Mouse (Mus musculus) stomach, embryonic 14.5 days (tissue): ENCODE data around the gene Sh2d4b. TPM values are rescaled to one million over a fixed set of nuclear protein-coding genes. Genes with fewer than 3 reads are reported as not detected.

ENCODE experiments used
- ATAC-seq: fragments of 200-750 bp; cut with Nextera tagmentation; 2 replicates; pipeline ENCODE4 v1.8.0; 2017; ENCODE audit warnings: low read depth, moderate TSS enrichment; ENCODE audit not compliant: insufficient number of reproducible peaks, insufficient read depth, low FRiP score
- H3K27ac ChIP-seq: fragments of 300-500 bp; sonication (generic); 2 replicates; pipeline ENCODE4 v1.5.1; 2014; ENCODE audit warnings: mild to moderate bottlenecking, low read length, moderate library complexity, mixed read lengths
- H3K27me3 ChIP-seq: fragments of 300-500 bp; sonication (generic); 2 replicates; pipeline ENCODE4 v1.6.1; 2014; ENCODE audit warnings: low read length, control low read depth, mixed read lengths; ENCODE audit not compliant: control insufficient read depth, insufficient read depth
- H3K36me3 ChIP-seq: fragments of 300-500 bp; sonication (generic); 2 replicates; pipeline ENCODE4 v1.6.1; 2014; ENCODE audit warnings: mild to moderate bottlenecking, control low read depth, low read length, moderate library complexity, mixed read lengths; ENCODE audit not compliant: control insufficient read depth, insufficient read depth
- H3K4me1 ChIP-seq: fragments of 300-500 bp; sonication (generic); 2 replicates; pipeline ENCODE4 v1.6.1; 2014; ENCODE audit warnings: low read length, control low read depth, mixed read lengths; ENCODE audit not compliant: control insufficient read depth, insufficient read depth
- H3K4me2 ChIP-seq: fragments of 300-500 bp; sonication (generic); replicated peaks from 2 replicates; pipeline ENCODE4 v1.6.1; 2014; ENCODE audit warnings: low read depth, low read length, control low read depth
- H3K4me3 ChIP-seq: fragments of 300-500 bp; sonication (generic); 2 replicates; pipeline ENCODE4 v1.5.1; 2014; ENCODE audit warnings: low read depth, low read length, control low read depth
- H3K9ac ChIP-seq: fragments of 300-500 bp; sonication (generic); replicated peaks from 2 replicates; pipeline ENCODE4 v1.6.1; 2014; ENCODE audit warnings: low read depth, mild to moderate bottlenecking, control low read depth, low read length, moderate library complexity, mixed read lengths
- H3K9me3 ChIP-seq: fragments of 300-500 bp; sonication (generic); 2 replicates; pipeline ENCODE4 v1.6.1; 2016; ENCODE audit warnings: low read depth, low read length, control low read depth; ENCODE audit not compliant: control insufficient read depth
- WGBS: fragments of 180-500 bp; shearing (Covaris S2); extraction: QIAGEN DNeasy Blood & Tissue Kit; methylation state at CpG from one replicate; pipeline ENCODE4 v1.1.7; 2014; 5-methylcytosine and 5-hydroxymethylcytosine counted together
- polyA plus RNA-seq: library from polyadenylated mRNA; unstranded; fragments of >200 nt; fragmentation: Nextera tagmentation; extraction: Ambion mirVana; gene quantifications from 2 replicates; pipeline ENCODE4 v1.2.1, GENCODE M21; 2014

Sh2d4b gene
- polyA plus RNA-seq, 1 experiment from 2014 or later, result 0.56 TPM

GRCm38 (mm10) chr14:40931115-40931829 lies 38.2 kb upstream of the Sh2d4b start:
- Histone ChIP-seq H3K27me3 (no peaks in the 10 kb centered on the region), H3K36me3 (no peaks in the 10 kb centered on the region; the same call in 1 of the 2 replicates), H3K4me3 (no peak overlapping the region), H3K9ac (no peak overlapping the region), H3K9me3 (no peaks in the 10 kb centered on the region), H3K27ac (peak overlapping the region; percentile 55; the same call in 1 of the 2 replicates), H3K4me2 (no peak overlapping the region), H3K4me1 (peaks cover 14% of the 10 kb centered on the region)
- ATAC-seq, result no peak
- 58% methylated on average over 3 of the region's 3 CpGs for WGBS

GRCm38 (mm10) chr14:40929943-40930342 lies 36.9 kb upstream of the Sh2d4b start:
- Histone ChIP-seq H3K4me3 (no peak overlapping the region), H3K9me3 (no peaks in the 10 kb centered on the region), H3K9ac (no peak overlapping the region), H3K4me1 (peaks cover 14% of the 10 kb centered on the region), H3K36me3 (no peaks in the 10 kb centered on the region; the same call in 1 of the 2 replicates), H3K27me3 (no peaks in the 10 kb centered on the region), H3K4me2 (no peak overlapping the region), H3K27ac (no peak overlapping the region)
- no peak for ATAC-seq
- 79% methylated on average over 2 of the region's 2 CpGs for WGBS

GRCm38 (mm10) chr14:40928897-40929296 lies 35.8 kb upstream of the Sh2d4b start:
- Histone ChIP-seq H3K9ac (no peak overlapping the region), H3K9me3 (no peaks in the 10 kb centered on the region), H3K36me3 (no peaks in the 10 kb centered on the region; the same call in 1 of the 2 replicates), H3K4me1 (peaks cover 20% of the 10 kb centered on the region), H3K27ac (no peak overlapping the region), H3K27me3 (no peaks in the 10 kb centered on the region), H3K4me2 (no peak overlapping the region), H3K4me3 (no peak overlapping the region)
- ATAC-seq, result no peak
- 86% methylated on average over 5 of the region's 5 CpGs for WGBS

- no peak overlapping the region for H3K4me3 ChIP-seq
- H3K4me1 ChIP-seq, result peaks cover 20% of the 10 kb centered on the region
- H3K36me3 ChIP-seq, result no peaks in the 10 kb centered on the region
- peak; percentile 84 for ATAC-seq
- H3K27ac ChIP-seq, result peak overlapping the region; percentile 4; the same call in 1 of the 2 replicates
- no peaks in the 10 kb centered on the region for H3K27me3 ChIP-seq
- no peaks in the 10 kb centered on the region for H3K9me3 ChIP-seq
- 51% methylated on average over 2 of the region's 2 CpGs for WGBS
- H3K4me2 ChIP-seq, result no peak overlapping the region
- H3K9ac ChIP-seq, result no peak overlapping the region
These were observed 34.0 kb upstream of the Sh2d4b start for GRCm38 (mm10) chr14:40927041-40927440.

GRCm38 (mm10) chr14:40924378-40925113 lies 31.5 kb upstream of the Sh2d4b start:
- 0 out of 2 replicates have a peak, but pooled peaks have one; percentile 24 for ATAC-seq
- H3K9ac ChIP-seq, result no peak overlapping the region
- no peaks in the 10 kb centered on the region for H3K9me3 ChIP-seq
- H3K4me1 ChIP-seq, result peaks cover 10% of the 10 kb centered on the region; the same call in 1 of the 2 replicates
- H3K27ac ChIP-seq, result no peak overlapping the region
- H3K4me3 ChIP-seq, result no peak overlapping the region
- H3K36me3 ChIP-seq, result no peaks in the 10 kb centered on the region
- H3K4me2 ChIP-seq, result no peak overlapping the region
- WGBS, result 35% methylated on average over 10 of the region's 10 CpGs
- H3K27me3 ChIP-seq, result no peaks in the 10 kb centered on the region

- WGBS, result 85% methylated on average over 1 of the region's 1 CpGs
- Histone ChIP-seq H3K9me3 (no peaks in the 10 kb centered on the region), H3K9ac (no peak overlapping the region), H3K4me1 (0 out of 2 replicates have a peak, but pooled peaks cover 6% of the 10 kb centered on the region), H3K27ac (no peak overlapping the region), H3K4me3 (no peak overlapping the region), H3K27me3 (no peaks in the 10 kb centered on the region), H3K36me3 (peaks cover 5% of the 10 kb centered on the region; the same call in 1 of the 2 replicates), H3K4me2 (no peak overlapping the region)
- ATAC-seq, result no peak
These were observed 28.2 kb upstream of the Sh2d4b start for GRCm38 (mm10) chr14:40921241-40921640.

GRCm38 (mm10) chr14:40919521-40919920 lies 26.5 kb upstream of the Sh2d4b start:
- 78% methylated on average over 7 of the region's 7 CpGs for WGBS
- Histone ChIP-seq H3K36me3 (peaks cover 10% of the 10 kb centered on the region; the same call in 1 of the 2 replicates), H3K9ac (no peak overlapping the region), H3K4me1 (0 out of 2 replicates have a peak, but pooled peaks cover 2% of the 10 kb centered on the region), H3K4me3 (no peak overlapping the region), H3K27me3 (no peaks in the 10 kb centered on the region), H3K9me3 (no peaks in the 10 kb centered on the region), H3K4me2 (no peak overlapping the region), H3K27ac (no peak overlapping the region)
- ATAC-seq, result no peak

- no peak for ATAC-seq
- 75% methylated on average over 4 of the region's 7 CpGs for WGBS
- H3K4me1 ChIP-seq, result no peaks in the 10 kb centered on the region
- no peaks in the 10 kb centered on the region for H3K27me3 ChIP-seq
- no peak overlapping the region for H3K4me2 ChIP-seq
- H3K4me3 ChIP-seq, result no peak overlapping the region
- peak overlapping the region; percentile 3; the same call in 1 of the 2 replicates for H3K27ac ChIP-seq
- H3K36me3 ChIP-seq, result peaks cover 12% of the 10 kb centered on the region; the same call in 1 of the 2 replicates
- no peak overlapping the region for H3K9ac ChIP-seq
- no peaks in the 10 kb centered on the region for H3K9me3 ChIP-seq
These were observed 25.4 kb upstream of the Sh2d4b start for GRCm38 (mm10) chr14:40918477-40918876.
